Mouse (Mus musculus) brain, embryonic 14.5 days (tissue): ENCODE measurements at regions not wholly inside any gene's neighbourhood (a gene's known extent, or its start where the extent isn't known, plus 50 kb on each side); places are given as distances from the start of the nearest gene placed in this dataset.

Experiments used
- DNase-seq: peaks from one replicate; pipeline ENCODE4 v3.0.0-alpha.2; 2011; ENCODE audit warnings: low read depth
- CTCF ChIP-seq: fragments of 200-500 bp; IDR thresholded peaks from 2 replicates; pipeline ENCODE4 v1.5.1; 2012; ENCODE audit warnings: inconsistent platforms, mild to moderate bottlenecking, moderate library complexity, borderline replicate concordance; ENCODE audit not compliant: insufficient read depth, insufficient read length; ENCODE audit errors: extremely low read depth
- POLR2A ChIP-seq: fragments of 200-500 bp; IDR thresholded peaks from 2 replicates; pipeline ENCODE4 v1.6.1; 2012; ENCODE audit warnings: mild to moderate bottlenecking, inconsistent platforms, borderline replicate concordance; ENCODE audit not compliant: poor library complexity, insufficient read depth, insufficient read length, severe bottlenecking; ENCODE audit errors: extremely low read depth

GRCm38 (mm10) chr16:76104673-76105072, 82.6 kb upstream of the Samsn1 start:
- no peak for DNase-seq
- no peak for TF ChIP-seq POLR2A
- no peak for TF ChIP-seq CTCF

GRCm38 (mm10) chr16:76101773-76102172, 79.7 kb upstream of the Samsn1 start:
- no peak for DNase-seq

GRCm38 (mm10) chr16:76097808-76098207, 75.7 kb upstream of the Samsn1 start:
- TF ChIP-seq POLR2A (no peak), CTCF (no peak)
- DNase-seq = no peak

More at GRCm38 (mm10) chr16:76101773-76102172, 79.7 kb upstream of the Samsn1 start:
- no peak for TF ChIP-seq CTCF
- no peak for TF ChIP-seq POLR2A

- peak; percentile 26 for DNase-seq
- TF ChIP-seq POLR2A (no peak), CTCF (no peak)
Measured at GRCm38 (mm10) chr16:76096363-76096762, 74.3 kb upstream of the Samsn1 start.

- DNase-seq = no peak
Measured at GRCm38 (mm10) chr16:76085363-76085762, 63.3 kb upstream of the Samsn1 start.

GRCm38 (mm10) chr16:76082465-76082864, 60.4 kb upstream of the Samsn1 start:
- TF ChIP-seq CTCF (no peak), POLR2A (no peak)
- no peak for DNase-seq

More at GRCm38 (mm10) chr16:76085363-76085762, 63.3 kb upstream of the Samsn1 start:
- TF ChIP-seq POLR2A = no peak

- DNase-seq = peak; percentile 19
- no peak for TF ChIP-seq CTCF
- TF ChIP-seq POLR2A = no peak
Measured at GRCm38 (mm10) chr16:76079761-76080502, 57.9 kb upstream of the Samsn1 start.

- no peak for DNase-seq
- TF ChIP-seq CTCF (no peak), POLR2A (no peak)
Measured at GRCm38 (mm10) chr16:76078219-76078618, 56.1 kb upstream of the Samsn1 start.

GRCm38 (mm10) chr16:76076231-76076630, 54.1 kb upstream of the Samsn1 start:
- TF ChIP-seq CTCF (no peak), POLR2A (no peak)
- DNase-seq = no peak
